Mouse (Mus musculus) central nervous system, embryonic 18 days (tissue): ENCODE measurements around the gene Mymk. TPM values are rescaled to one million over a fixed set of nuclear protein-coding genes. Genes with fewer than 3 reads are reported as not detected.

Experiments used
- polyA plus RNA-seq: library from polyadenylated mRNA; depleted of rRNA; stranded (reverse); fragments of >200 nt; gene quantifications from 2 replicates; pipeline ENCODE4 v1.2.3, GENCODE M21; 2012; rRNA removed

The Mymk gene
- polyA plus RNA-seq: 0.10 and 1.7 TPM in 2 replicates

DNA sequence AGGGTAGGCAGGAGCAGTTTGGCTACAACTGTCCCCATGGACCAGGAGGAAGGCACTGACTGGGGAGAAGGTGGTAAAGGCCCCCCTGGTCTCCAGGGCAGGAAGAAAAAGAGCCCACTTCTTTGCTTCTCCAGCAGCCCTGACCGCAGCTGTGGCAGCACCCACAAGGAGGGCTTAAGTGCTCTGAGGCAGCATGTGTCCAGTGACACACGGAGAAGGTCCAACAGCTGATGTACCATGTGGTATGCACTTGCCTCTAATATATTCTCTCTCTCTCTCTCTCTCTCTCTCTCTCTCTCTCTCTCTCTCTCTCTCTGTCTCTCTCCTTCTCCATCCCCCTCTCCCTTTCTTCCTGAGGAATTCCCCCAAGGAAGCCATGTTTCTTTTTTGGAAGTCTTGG is at the start of gene Mymk:
Mymk (minus strand) TSS at position 202 of the 400 bp plus-strand sequence.

DNA sequence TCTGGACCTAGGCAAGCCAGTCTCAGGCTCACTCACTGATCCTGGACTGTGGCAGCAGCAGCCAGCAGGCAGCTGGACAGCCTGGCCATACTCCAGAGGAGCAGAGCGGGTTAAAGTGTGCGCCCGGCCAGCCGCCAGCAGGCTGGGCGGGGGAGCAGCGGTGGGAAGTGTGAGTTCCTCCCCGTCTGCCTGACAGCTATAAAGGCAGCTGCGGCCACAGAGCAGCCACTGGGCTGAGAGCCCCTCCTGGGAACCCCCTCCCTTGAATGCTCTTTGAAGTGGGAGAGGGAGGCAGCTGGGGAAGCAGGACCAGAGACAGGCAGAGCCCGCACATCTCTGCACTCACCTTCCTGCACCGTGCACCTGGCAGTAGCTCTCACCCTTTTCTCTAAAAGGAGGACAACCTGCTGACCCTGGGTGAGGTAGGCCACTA is 7.2 kb upstream of the Mymk start, which contains the start of gene Adamtsl2:
Adamtsl2 (plus strand) TSS at position 228 of the 433 bp plus-strand sequence.

DNA sequence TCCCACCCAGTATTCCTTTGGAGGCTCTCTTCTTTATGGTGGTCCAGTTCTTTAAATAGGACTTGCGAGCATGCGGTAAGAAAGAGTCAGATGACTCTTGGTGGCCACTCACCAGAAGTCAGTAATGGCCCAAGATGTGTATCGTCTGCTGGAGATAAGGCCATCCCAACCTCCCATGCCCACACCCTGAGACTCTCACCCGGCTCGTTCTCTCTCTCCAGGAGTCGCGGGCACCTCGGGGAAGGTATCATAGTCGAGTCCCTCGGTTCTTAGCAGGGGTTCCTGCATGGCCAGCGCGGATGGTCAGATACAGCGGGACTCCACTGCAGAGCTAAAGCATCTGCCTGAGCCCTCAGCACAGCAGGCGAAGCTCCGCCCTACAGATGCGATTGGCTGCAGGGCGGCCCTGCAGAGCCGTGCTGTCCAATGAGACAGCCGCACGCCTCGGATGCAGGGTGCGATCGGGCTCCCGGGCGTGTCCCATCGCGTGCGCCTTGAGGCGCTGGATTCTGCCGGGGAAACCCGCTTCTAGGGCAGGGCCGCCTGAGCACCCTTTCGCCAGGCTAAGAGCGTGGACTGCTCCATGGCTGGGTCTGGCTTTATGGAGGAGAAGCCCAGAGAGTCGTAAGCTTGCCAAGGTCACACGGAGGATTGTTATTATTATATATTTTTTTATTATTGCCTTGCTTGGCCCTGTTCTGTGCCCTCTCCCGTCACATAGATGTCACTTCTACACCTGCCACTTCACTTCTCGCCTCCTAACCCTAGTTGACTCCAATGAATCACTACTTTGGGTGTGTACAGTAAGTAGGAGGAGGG is 44.2 kb downstream of the Mymk start, which contains the start of gene Slc2a6:
Slc2a6 (minus strand) TSS at position 381 of the 819 bp plus-strand sequence.

Other genes starting within 250 kb of the Mymk start
- not detected in 2 replicates for gene Abo, start 207.2 kb downstream of the Mymk start, polyA plus RNA-seq
- gene Surf6, start 169.3 kb downstream of the Mymk start, polyA plus RNA-seq: 28.2 and 28.9 TPM in 2 replicates
- gene Med22, start 161.5 kb downstream of the Mymk start, polyA plus RNA-seq: 112 and 117 TPM in 2 replicates
- 1,447 and 1,537 TPM in 2 replicates for gene Rpl7a, start 161.4 kb downstream of the Mymk start, polyA plus RNA-seq
- gene Surf2, start 155.8 kb downstream of the Mymk start, polyA plus RNA-seq: 55.1 and 56.3 TPM in 2 replicates
- gene Surf1, start 155.6 kb downstream of the Mymk start, polyA plus RNA-seq: 87.0 and 91.3 TPM in 2 replicates
- 79.1 and 80.0 TPM in 2 replicates for gene Surf4, start 138.3 kb downstream of the Mymk start, polyA plus RNA-seq
- 0.12 and 0.16 TPM in 2 replicates for gene Stkld1, start 138.1 kb downstream of the Mymk start, polyA plus RNA-seq
- gene Rexo4, start 107.8 kb downstream of the Mymk start, polyA plus RNA-seq: 50.7 and 53.4 TPM in 2 replicates
- gene Adamts13, start 98.8 kb downstream of the Mymk start, polyA plus RNA-seq: 0.21 and 0.44 TPM in 2 replicates
- 80.8 and 83.9 TPM in 2 replicates for gene Cacfd1, start 62.3 kb downstream of the Mymk start, polyA plus RNA-seq
- gene Slc2a6, start 44.2 kb downstream of the Mymk start, polyA plus RNA-seq: 19.1 and 19.2 TPM in 2 replicates
- gene Adamtsl2, start 7.2 kb upstream of the Mymk start, polyA plus RNA-seq: 19.0 and 19.4 TPM in 2 replicates
- gene Fam163b, start 70.3 kb upstream of the Mymk start, polyA plus RNA-seq: 19.3 and 25.3 TPM in 2 replicates
- 1.3 and 1.7 TPM in 2 replicates for gene Dbh, start 93.1 kb upstream of the Mymk start, polyA plus RNA-seq
- 4.1 and 4.5 TPM in 2 replicates for gene Sardh, start 176.2 kb upstream of the Mymk start, polyA plus RNA-seq